Mouse (Mus musculus) mesoderm, embryonic 11.5 days (tissue): ENCODE measurements at regions not wholly inside any gene's neighbourhood (a gene's known extent, or its start where the extent isn't known, plus 50 kb on each side); places are given as distances from the start of the nearest gene placed in this dataset.

Experiments used
- DNase-seq: peaks from one replicate; pipeline ENCODE4 v3.0.0-alpha.2; 2012; ENCODE audit warnings: low read depth, low spot score

DNA sequence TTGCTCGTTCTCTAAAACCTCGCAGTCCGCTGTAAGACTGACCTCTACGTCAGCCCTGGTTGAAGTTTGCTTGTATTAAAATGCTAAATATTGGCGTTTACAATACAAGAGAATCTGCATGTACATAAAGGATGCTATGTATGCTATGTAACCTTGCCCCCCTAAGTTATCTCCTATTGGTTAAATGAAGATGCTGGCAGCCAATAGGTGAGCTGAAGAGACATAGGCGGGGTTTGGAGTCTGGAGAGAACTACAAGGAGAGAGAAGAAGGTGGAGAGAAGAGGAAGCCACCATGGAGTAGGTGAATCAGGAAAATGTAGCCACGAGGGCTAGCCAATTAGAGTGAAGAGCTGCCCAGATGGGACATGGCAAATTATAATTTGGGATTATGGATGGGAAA is 214.0 kb upstream of the Amigo2 start:
- no peak for DNase-seq

GRCm38 (mm10) chr15:97460360-97460719 is 213.3 kb upstream of the Amigo2 start:
- no peak for DNase-seq

- DNase-seq, result no peak
Measured at GRCm38 (mm10) chr15:97459606-97460359, 212.7 kb upstream of the Amigo2 start.

- no peak for DNase-seq
Measured at GRCm38 (mm10) chr15:97458748-97459221, 211.7 kb upstream of the Amigo2 start.

- no peak for DNase-seq
Measured at GRCm38 (mm10) chr15:97458139-97458747, 211.2 kb upstream of the Amigo2 start.

- DNase-seq, result no peak
Measured at GRCm38 (mm10) chr15:97457468-97457867, 210.4 kb upstream of the Amigo2 start.

DNA sequence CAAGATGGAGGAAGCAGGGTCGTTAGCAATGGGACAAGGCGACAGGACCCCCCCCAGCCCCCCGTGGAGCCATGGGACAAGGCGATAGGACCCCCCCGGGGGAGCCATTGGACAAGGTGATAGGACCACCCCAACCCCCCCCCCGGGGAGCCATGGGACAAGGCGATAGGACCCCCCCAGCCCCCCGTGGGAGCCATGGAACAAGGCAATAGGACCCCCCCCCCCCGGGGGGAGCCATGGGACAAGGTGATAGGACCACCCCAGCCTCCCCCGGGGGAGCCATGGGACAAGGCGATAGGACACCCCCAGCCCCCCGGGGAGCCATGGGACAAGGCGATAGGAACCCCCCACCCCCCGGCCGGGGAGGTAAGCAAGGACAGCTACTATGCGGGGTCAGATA is 209.9 kb upstream of the Amigo2 start:
- DNase-seq, result no peak

GRCm38 (mm10) chr15:97455672-97456071 is 208.6 kb upstream of the Amigo2 start:
- DNase-seq, result peak; percentile 13

DNA sequence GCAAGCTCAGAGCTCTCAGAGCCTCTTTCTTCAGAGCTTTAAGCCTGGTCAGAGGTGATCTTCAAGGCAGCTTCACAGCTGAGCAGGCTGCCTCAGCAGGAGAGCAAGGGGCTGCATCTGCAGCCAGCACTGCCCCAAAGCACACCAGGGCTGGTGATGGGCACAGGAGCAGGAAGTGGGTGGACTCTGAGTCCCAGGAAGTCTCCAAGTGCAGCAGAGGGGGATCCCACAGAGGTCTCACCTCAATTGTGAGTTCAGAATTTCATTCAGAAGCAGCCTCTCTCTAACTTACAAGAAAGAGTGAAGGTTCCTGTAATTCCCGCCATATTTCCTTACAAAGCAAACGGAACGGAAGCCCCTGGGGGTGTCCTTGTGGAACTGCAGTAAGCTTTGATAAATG is 202.6 kb upstream of the Amigo2 start:
- no peak for DNase-seq

- no peak for DNase-seq
Measured at GRCm38 (mm10) chr15:97449001-97449400, 201.9 kb upstream of the Amigo2 start.

DNA sequence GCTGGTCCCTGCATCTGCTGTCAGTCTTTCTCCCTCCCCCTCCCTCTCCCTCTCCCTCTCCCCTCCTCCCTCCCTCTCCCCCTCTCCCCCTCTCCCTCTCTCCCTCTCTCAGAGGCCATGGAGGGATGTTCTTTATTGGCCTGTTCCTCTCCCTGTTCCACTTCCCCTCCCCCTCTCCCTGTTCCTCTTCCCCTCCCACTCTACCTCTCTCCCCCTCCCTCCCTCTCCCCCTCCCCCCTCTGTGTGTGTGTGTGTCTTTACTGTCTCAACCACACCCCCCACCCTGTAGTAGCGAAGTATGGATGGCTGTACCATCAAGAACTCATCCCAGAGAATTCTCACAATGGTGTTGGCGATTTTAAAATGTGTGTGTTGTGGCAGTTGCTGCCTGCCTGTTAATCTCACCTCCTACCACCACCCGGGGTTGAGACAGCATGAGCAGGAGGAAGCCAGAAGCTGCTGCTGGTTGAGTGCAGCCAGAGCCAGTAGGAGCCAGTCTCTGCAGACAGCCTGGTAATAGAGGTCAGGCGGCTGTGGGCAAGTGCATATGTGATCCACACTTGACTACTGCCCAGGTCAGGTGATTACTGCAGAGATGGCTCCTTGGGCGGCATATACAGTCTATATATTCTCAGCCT is 201.3 kb upstream of the Amigo2 start:
- no peak for DNase-seq

- DNase-seq, result no peak
Measured at GRCm38 (mm10) chr15:97446181-97446580, 199.1 kb upstream of the Amigo2 start.

- DNase-seq, result no peak
Measured at GRCm38 (mm10) chr15:97438235-97438760, 191.2 kb upstream of the Amigo2 start.
